Mouse (Mus musculus) cerebellum, postnatal 14 days (tissue): ENCODE data around the gene Cx3cl1.

ENCODE experiments used
- DNase-seq, 2 experiments: peaks; one replicate each; pipeline ENCODE4 v3.0.0; 2021; ENCODE audit warnings: mixed read lengths in 2 of 2

Gene Cx3cl1

DNA sequence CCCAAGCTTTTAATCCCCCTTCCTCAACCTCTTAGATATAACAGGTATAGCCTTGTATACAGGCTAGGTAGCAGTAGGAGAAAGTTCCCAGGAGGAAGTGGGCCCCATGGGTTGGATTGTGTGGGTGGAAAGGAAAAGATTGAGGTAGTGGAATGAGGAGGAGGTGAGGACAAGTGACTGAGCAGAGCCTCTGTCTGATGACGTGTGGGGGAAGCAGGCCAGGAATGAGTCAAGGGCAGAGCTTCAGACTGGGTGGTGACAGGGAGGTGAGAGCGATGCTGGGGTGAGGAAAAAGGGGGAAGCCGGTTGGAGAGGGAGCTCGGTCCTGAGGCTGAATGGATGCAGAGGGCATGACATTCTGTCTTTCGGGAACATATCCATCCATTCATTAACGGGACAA lies 31.7 kb downstream of the Cx3cl1 start:
- no peak for DNase-seq

DNA sequence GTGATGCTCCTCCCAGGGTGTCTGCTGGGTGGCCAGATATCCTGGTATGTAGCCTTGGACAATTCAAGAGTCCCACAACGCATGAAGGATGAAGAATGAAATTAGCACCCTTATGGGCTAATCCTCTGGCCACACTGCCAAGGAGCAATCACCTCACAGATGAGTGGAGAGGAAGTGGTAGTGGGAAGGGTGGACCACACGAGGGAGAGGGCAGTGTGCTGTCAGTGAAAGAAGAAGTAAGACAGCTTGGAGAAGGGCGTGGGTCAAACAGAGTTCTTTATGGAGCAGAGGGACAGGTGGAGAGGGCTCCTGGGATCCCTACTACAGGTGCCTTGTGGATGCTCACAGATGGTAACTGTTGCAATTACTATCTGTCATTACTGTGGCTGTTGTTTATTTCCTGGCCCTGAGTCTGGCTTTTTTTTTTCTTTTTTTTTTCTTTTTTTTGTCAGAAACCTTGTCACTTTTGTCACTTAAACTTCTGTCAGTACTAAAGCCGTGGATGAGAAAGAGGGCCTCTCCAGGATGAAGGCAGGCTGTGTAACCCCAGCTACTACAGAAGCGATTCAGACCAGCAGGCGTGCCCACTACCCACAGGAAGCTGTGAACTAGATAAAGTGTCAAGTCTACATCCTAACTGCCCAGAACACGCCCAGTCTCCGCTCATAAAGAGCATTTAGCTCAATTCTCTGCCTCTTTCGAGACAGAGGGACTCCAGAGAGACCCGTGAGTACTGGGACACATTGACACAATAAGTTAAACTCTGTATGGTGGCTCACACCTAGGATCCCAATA lies 32.9 kb downstream of the Cx3cl1 start:
- no peak for DNase-seq

DNA sequence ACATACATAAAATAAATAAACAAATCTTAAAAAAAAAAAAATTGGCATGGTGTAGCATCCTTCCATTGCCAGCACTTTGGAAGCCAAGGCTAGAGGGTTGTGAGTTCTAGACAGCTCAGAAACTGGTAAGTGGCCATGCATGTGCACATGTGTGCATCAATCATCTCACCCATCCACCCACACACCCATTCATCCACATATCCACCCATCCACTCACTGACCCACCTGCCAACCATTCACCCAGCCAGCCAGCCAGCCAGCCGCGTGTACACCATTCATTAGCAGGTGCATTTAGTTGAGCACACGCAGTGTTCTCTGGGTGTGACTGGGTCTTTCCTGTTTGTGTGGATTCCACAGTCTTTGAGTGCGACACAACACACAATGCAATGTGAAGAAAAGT lies 34.0 kb downstream of the Cx3cl1 start:
- no peak for DNase-seq

DNA sequence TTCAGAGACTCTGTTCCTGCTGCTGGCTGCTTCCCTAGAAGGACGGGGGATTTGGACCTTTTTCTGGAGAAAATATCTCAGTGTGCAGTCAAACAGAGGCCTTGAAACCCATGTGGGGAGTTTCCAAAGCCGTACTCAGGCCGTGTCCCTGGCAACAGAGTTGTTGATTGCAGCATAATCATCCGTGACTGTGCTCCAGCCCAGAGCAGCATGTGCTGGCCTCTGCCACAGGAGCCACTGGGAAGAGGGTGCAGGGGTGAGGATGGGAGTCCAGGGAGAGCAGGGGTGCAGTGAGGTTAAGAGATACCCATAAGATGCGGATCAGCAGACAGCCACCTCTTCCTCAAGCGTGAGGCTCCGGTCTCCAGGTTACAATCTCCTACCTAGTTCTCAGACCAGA lies 35.7 kb downstream of the Cx3cl1 start:
- DNase-seq: no peak

DNA sequence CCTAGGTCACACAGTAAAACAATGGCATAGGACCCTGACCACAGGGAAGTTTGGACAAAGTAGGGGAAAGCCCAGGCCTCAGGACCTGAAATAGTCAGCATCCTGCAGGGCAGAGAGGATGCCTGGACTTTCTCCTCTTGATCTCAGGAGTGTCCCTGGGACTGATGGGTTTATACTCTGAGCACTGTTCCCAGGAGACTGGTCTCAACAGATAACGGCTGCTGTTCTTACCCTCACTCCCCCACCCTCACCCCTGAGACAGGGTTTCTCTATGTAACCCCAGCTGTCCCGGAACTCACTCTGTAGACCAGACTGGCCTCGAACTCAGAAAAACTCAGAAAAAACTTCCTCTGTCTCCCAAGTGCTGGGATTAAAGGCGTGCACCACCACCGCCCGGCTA lies 36.6 kb downstream of the Cx3cl1 start:
- DNase-seq: no peak

DNA sequence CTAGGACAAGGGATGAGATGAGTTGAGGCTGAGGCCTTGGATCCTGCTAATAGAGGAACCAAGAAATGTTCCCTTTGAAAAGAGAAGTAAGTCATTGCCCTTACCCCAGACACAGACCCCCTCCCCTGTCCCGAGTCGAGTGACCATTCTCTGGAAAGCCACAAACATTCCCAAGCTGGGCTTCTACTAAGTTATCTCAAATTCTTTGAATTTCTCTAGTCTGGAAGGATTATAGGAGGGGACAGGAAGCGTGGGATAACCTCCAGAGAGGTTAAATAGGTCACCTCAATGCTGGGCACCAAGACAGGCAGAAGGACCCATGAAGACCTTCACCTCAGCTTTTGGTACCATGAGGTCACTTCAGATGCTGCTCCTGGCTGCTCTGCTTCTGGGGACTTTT lies 38.3 kb downstream of the Cx3cl1 start, which contains the start of gene Ccl17:
Gene Ccl17, plus strand, starts transcription at position 301 of the 400 bp plus-strand sequence.
- no peak for DNase-seq

DNA sequence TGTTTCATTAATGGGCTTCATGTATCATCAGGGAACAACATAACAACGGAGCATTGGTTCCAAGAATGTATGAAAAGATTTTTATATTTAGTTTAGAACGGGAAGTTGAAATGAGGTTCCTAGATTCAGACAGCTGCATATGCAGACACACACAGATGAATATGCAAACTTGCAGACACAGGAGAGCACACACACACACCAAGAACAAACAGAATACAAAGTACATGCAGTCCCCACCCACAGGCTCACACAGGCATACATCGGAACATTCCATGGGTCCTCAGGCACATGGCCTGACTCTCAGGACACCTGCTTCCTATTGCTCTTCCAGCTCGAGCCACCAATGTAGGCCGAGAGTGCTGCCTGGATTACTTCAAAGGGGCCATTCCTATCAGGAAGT lies 39.0 kb downstream of the Cx3cl1 start:
- no peak for DNase-seq

DNA sequence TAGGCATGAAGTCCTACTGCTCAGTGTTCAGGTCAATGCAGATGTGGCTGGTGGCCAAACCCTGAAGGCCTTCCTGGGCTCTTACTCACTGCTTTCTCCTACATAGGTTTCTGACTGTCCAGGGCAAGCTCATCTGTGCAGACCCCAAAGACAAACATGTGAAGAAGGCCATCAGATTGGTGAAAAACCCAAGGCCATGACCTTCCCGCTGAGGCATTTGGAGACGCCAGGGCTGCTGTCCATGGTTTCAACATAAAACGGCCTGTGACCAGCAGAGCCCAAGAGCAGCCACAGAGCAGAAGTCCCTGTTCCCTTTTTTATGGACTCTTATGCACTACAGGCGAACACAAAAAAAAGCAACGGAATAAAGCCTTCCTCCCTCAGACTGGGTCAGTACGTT lies 39.8 kb downstream of the Cx3cl1 start:
- DNase-seq: no peak

DNA sequence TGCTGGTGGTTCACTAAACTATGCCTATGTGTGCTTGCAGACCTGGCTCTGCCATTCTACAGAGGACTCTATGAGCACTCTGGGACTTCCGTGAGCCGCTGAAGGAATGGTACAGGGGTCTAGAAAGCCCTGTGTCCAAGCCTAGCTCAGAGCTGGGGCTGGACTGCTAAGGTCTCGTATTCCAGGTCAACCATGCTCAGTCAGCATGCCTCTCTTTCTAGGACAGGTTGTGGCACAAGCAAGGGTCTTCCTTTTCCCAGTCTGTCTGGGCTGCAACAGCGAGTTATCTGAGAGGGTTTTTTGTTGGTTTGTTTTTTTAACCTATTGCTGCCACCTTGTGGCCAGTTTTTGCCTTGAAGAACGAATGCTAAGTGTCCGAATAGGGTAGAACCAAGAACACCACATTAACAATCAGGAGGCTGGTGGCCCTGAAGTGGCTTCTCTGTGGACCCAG lies 40.9 kb downstream of the Cx3cl1 start:
- DNase-seq: peak; percentile 94 to 95

DNA sequence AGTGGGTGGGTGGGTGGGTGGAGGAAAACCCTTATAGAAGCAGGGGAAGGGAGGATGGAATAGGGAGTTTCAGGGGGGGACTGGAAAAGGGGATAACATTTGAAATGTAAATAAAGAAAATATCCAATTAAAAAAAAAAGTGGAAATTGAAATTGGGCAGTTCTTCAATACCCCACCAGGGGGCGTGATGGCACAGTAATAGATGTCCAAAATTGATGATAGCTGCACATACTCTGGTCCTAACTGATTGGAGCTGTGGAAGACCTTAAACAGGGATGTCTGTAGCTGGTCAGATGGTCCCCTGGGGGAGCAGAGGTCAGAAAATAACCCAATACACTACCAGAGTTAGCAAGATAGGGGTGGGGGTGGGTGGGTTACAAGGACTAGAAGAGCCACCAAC lies 42.7 kb downstream of the Cx3cl1 start:
- peak; percentile 58 to 69 for DNase-seq

DNA sequence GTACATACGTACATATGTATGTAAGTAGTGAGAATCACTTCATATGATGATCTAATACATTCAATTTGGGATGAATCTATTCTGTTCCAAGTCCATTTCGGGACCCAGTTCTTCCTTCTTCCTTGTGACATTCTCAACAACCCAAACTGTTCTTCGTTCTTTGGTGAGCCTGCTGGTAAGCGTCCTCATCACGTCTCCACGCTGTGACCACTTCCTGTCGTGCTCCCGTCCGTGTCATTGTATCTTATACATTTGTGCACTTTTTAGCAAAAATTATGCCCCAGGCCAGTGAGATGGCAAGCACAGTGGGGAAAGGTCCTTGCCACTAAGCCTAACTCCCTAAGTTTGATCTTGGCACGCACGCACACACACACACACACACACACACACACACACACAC lies 46.1 kb downstream of the Cx3cl1 start:
- no peak for DNase-seq

DNA sequence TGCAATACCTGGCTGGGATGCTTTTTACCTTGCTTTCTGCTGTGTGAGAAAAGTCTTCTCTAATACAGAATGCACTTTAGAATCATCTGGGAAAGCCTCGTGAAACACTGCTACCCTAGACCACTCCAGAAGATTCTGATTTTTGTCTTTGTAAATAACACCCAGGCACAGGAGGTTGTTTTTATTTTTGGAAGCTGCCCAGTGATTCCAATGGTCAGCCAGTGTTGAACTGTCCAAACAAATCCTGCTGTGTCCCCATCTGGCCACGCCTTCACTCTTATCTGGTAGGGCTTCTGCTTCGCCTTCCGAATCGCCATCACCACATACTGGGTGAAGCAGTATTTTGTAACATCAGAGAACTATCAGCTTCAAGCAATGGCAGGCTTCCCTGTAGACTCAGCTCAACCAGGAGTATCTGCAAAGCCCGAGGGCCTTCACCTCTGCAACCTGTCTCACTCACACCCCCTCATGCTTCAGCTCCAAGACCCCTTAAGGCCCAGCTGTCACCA lies 47.9 kb downstream of the Cx3cl1 start:
- no peak for DNase-seq

DNA sequence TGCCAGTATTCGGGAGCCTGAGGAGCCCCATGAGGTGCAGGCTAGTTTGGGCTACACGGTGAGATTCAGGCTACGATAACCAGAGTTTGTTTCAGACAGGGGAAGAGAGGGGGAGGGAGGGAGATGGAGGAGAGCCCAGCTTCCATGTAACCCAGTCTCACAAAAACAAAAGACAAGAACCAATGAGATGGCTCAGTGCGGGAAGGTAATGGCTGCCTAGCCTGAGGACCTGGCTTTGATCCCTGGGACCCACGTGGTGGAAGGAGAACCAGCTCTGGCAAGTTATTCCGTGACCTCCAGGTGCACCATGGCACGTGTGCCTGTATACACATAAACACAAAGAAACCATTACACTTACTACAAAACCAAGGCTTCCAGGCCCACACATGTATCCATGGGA lies 48.7 kb downstream of the Cx3cl1 start:
- peak in 1 of 2 experiments; percentile 35 for DNase-seq

DNA sequence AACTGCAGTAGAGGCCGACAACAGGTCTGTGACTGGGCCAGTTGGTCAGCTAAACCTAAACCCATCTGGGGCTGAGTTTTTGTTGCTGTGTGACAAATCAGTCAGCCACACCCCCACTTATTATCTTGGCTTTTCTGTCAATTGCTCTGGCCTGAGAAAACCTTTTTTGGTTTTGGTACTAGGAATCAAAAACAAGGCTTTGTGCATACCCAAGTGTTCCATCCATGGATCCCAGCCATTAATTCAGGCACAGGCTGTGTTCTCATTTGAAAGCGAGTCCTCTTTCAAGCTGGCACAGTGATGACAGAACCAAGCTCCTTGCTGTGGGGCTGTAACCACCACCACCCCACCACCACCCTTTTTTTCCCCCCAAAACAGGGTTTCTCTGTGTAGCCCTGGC lies 49.6 kb downstream of the Cx3cl1 start:
- DNase-seq: no peak

DNA sequence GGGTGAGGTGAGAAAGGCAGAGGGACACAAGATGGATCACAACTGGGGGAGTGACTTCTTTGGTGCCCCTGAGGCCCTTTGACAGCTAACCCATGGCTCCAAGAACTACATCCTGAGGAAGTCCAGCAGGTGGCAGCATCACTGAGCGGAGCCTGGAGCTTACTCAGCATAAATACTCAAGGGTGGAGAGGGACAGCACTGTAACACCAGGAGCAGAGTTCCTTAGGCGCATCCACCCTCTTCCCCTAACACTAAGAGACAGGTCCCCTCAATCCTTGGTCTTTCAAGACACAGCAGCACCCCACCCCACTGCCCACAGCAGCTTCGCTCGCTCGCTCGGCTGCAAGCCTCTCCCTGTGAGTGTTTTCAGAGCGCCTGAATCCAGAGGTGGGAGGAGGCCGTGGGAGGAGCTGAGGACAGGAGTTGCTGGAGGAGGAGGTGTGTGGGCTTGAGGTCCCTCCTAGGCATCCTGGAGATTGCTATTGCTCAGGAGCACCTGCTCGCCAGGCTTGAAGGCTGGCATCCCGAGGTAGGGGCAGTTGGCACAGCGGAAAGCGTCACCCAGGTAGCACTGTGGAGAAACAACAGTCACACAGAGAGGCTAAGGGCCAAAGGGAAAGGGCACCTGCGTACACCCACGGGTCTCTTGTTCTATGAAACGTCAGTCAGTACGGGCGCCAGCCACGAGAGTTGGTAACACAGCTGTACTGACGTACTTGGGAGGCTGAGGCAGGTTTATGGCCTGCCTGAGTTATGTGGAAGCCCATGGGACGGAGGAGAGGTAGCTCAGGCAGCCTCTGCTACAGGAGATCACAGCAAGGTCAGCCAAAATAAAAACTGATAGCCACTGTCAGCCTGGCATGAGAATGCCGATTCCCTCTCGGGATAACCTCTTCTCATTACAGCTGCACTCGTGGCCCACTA lies 51.1 kb downstream of the Cx3cl1 start:
- DNase-seq: peak; percentile 59 to 77

DNA sequence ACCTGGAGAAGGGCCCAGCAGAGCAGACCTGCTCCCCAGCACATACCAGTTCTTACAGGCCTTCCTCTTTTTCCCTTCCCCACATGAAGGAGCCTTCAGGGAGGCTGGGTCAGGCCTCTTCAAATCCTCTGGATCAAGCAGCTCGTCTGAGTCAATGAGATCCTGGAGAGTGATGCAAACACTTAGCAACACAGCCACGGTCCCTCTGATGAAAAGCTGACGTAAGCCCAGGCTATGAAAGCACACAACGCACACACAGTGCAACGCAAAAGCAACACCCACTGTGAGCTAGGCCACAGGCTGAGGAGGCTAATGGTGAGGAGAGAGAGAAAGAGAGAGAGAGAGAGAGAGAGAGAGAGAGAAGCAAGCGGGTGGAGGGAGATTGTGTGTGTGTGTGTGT lies 53.4 kb downstream of the Cx3cl1 start:
- no peak for DNase-seq

DNA sequence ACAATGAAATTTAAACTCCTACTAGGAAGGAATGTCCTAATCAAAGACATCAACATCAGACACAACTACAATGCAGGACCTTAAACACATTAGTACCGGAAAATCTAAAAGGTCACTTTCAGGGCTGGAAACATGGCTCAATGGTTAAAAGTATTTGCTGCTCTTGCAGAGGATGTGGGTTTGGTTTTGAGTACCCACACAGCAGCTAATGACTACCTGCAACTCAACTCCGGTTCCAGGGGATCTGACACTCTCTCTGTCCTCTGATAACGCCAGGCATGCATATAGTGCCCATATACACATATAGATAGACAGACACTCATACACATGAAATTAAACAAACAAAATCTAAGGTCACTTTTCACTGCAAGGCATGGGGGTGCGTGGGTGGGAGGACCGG lies 54.4 kb downstream of the Cx3cl1 start:
- no peak for DNase-seq

DNA sequence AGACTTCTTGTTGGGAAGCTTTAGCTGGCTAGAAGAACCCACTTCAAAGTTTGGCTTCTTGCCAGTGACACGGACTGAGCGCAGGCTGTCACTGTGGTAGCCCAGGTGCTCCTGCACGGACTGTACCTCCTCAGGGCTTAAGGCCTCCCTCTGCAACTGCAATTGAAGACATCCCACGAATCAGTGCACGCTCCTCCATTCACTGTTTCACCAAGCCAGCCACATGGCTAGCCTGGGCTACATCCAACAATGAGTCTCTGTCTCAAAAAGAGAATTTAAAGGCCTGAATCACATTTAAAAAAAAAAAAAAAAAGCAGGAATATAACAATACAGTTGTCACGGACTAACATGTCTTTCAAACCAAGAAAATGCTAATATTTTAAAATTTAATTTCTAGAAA lies 56.5 kb downstream of the Cx3cl1 start:
- DNase-seq: no peak
